Mouse (Mus musculus) adrenal gland, adult 18-20 months (tissue): ENCODE results near the gene Myo18a. TPM values are rescaled to one million over a fixed set of nuclear protein-coding genes. Genes with fewer than 3 reads are reported as not detected.
"Not testable (repeated sequence)": the region's sequence is repeated elsewhere in the genome, so short reads cannot be mapped to it uniquely, and the experiment has no call there.

ENCODE experiments used
- DNase-seq, 2 experiments: peaks; one replicate each; pipeline ENCODE4 v3.0.0; 2021 to 2022; ENCODE audit warnings: low spot score in 2 of 2
- long read RNA-seq, 2 experiments: library from polyadenylated mRNA; stranded (forward); transcript quantifications; one replicate each; pipeline ENCODE4 v2.0.0; 2021
- total RNA-seq, 2 experiments: library from RNA; stranded (reverse); gene quantifications; 1 replicate in 1 of 2; 2 replicates in 1 of 2; pipeline ENCODE4 v1.2.3; 2021

The Myo18a gene
- total RNA-seq: 10 to 100 TPM; 45.9 to 56.8 TPM
- long read RNA-seq, experiment 1, partial matches to known transcripts: 11 of 20 reads
- long read RNA-seq, experiment 1, other reads (novel, unspliced or antisense): 8 of 20 reads
- long read RNA-seq, experiment 2, transcript Myo18a-206 (2 exons, 3,040 nt): major isoform, 5 of 46 reads
- long read RNA-seq, experiment 2, partial matches to known transcripts: 32 of 46 reads
- long read RNA-seq, experiment 2, other reads (novel, unspliced or antisense): 6 of 46 reads

- DNase-seq: peak; percentile 94 to 96
Measured at GRCm38 (mm10) chr11:77762783-77763672, at the start of gene Myo18a. Gene Myo18a, plus strand, starts transcription at chr11:77763246.

GRCm38 (mm10) chr11:77713736-77714135 lies 49.3 kb upstream of the Myo18a start:
- DNase-seq: no peak

- no peak for DNase-seq
Measured at GRCm38 (mm10) chr11:77719055-77719454, 44.0 kb upstream of the Myo18a start.

- DNase-seq: no peak
Measured at GRCm38 (mm10) chr11:77721389-77721788, 41.7 kb upstream of the Myo18a start.

GRCm38 (mm10) chr11:77724766-77725165 lies 38.3 kb upstream of the Myo18a start:
- no peak for DNase-seq

GRCm38 (mm10) chr11:77725183-77725582 lies 37.9 kb upstream of the Myo18a start, which contains the start of gene Cryba1:
Gene Cryba1, minus strand, starts transcription at chr11:77725283.
- DNase-seq: no peak

GRCm38 (mm10) chr11:77728587-77728986 lies 34.5 kb upstream of the Myo18a start:
- peak in 1 of 2 experiments; percentile 69 for DNase-seq

- peak; percentile 85 to 89 for DNase-seq
Measured at GRCm38 (mm10) chr11:77737289-77737688, 25.8 kb upstream of the Myo18a start.

GRCm38 (mm10) chr11:77738555-77738954 lies 24.5 kb upstream of the Myo18a start:
- no peak for DNase-seq

- peak; percentile 50 to 51 for DNase-seq
Measured at GRCm38 (mm10) chr11:77743966-77744365, 19.1 kb upstream of the Myo18a start.

- DNase-seq: no peak
Measured at GRCm38 (mm10) chr11:77746652-77747051, 16.4 kb upstream of the Myo18a start.

- not testable (repeated sequence) for DNase-seq
Measured at GRCm38 (mm10) chr11:77747103-77747502, 15.9 kb upstream of the Myo18a start.

- DNase-seq: no peak
Measured at GRCm38 (mm10) chr11:77748996-77749395, 14.1 kb upstream of the Myo18a start.

GRCm38 (mm10) chr11:77752525-77752924 lies 10.5 kb upstream of the Myo18a start:
- DNase-seq: no peak

- DNase-seq: no peak
Measured at GRCm38 (mm10) chr11:77753469-77753868, 9.6 kb upstream of the Myo18a start.

- no peak for DNase-seq
Measured at GRCm38 (mm10) chr11:77760031-77760430, 3.0 kb upstream of the Myo18a start.

- peak in 1 of 2 experiments; percentile 50 for DNase-seq
Measured at GRCm38 (mm10) chr11:77763673-77764340, 761 bp downstream of the Myo18a start.

- no peak for DNase-seq
Measured at GRCm38 (mm10) chr11:77764694-77765458, 1.8 kb downstream of the Myo18a start.

GRCm38 (mm10) chr11:77765459-77765777 lies 2.4 kb downstream of the Myo18a start:
- DNase-seq: no peak

- peak; percentile 51 to 54 for DNase-seq
Measured at GRCm38 (mm10) chr11:77766351-77767001, 3.4 kb downstream of the Myo18a start.
